12 mouse cellular contexts compared by ENCODE assay signal in genomic region chr17:5801761-5802655, GRCm38 (mm10). TPM values are rescaled to one million over a fixed set of nuclear protein-coding genes. Genes with fewer than 3 reads are reported as not detected.
DNase-seq lines count a peak whose midpoint lies in the region; ATAC-seq and TF ChIP-seq lines count a peak whose summit lies in the region.
"Had no signal": no experiment of that assay in that cellular context is flagged by ENCODE, and none has a peak within 500 bp of the region (broad histone marks: within the 10 kb centered on the region; RNA-seq: fewer than 3 reads in every experiment).

No protein-coding gene starts in this region.

- intact Hi-C loops in heart, postnatal 10 days (cut with DNase I) = no loop called here

- H3K9ac ChIP-seq in kidney, embryonic 16.5 days (replicated peaks; ENCODE audit: low read length) = no peak overlapping the region
- no peak overlapping the region for H3K9ac ChIP-seq in liver, postnatal 0 days (replicated peaks)
- H3K9ac ChIP-seq in forebrain, embryonic 13.5 days = no peak overlapping the region
- H3K9ac ChIP-seq: hindbrain, embryonic 14.5 days had no signal

- WGBS in kidney, embryonic 16.5 days = 56% methylated on average over 17 of the region's 17 CpGs
- 22% methylated on average over 17 of the region's 17 CpGs for WGBS in liver, postnatal 0 days (ENCODE audit: insufficient replicate concordance)
- WGBS in forebrain, embryonic 13.5 days = 87% methylated on average over 17 of the region's 17 CpGs

- TF ChIP-seq CTCF in liver, postnatal 0 days (IDR thresholded peaks at IDR 0.05; ENCODE audit: low read depth) = no peak

- no peak overlapping the region for H3K27ac ChIP-seq in kidney, embryonic 16.5 days (ENCODE audit: low read length)
- H3K27ac ChIP-seq in liver, postnatal 0 days (ENCODE audit: low read depth) = no peak overlapping the region
- H3K27ac ChIP-seq in forebrain, embryonic 13.5 days = no peak overlapping the region
- H3K27ac ChIP-seq: hindbrain, embryonic 14.5 days; limb, embryonic 10.5 days had no signal

- no peak overlapping the region for H3K4me2 ChIP-seq in kidney, embryonic 16.5 days (replicated peaks; ENCODE audit: low read depth, low read length)
- H3K4me2 ChIP-seq in liver, postnatal 0 days (ENCODE audit: low read depth, low read length) = no peak overlapping the region
- H3K4me2 ChIP-seq in forebrain, embryonic 13.5 days = no peak overlapping the region
- H3K4me2 ChIP-seq: hindbrain, embryonic 14.5 days had no signal

- H3K9me3 ChIP-seq in kidney, embryonic 16.5 days (ENCODE audit: low read length) = no peaks in the 10 kb centered on the region
- H3K9me3 ChIP-seq in liver, postnatal 0 days (ENCODE audit: low read length) = no peaks in the 10 kb centered on the region
- no peaks in the 10 kb centered on the region for H3K9me3 ChIP-seq in forebrain, embryonic 13.5 days (replicated peaks)
- H3K9me3 ChIP-seq: limb, embryonic 10.5 days had no signal

- TF ChIP-seq EP300 in liver, postnatal 0 days (IDR thresholded peaks at IDR 0.05; ENCODE audit: low read depth) = peak; percentile 30; the same call in 1 of the 2 replicates

- H3K4me3 ChIP-seq in kidney, embryonic 16.5 days (ENCODE audit: low read length) = no peak overlapping the region
- H3K4me3 ChIP-seq in liver, postnatal 0 days (ENCODE audit: low read depth, low read length) = no peak overlapping the region
- H3K4me3 ChIP-seq in forebrain, embryonic 13.5 days = no peak overlapping the region
- H3K4me3 ChIP-seq: limb, embryonic 10.5 days had no signal

- no peaks in the 10 kb centered on the region for H3K36me3 ChIP-seq in kidney, embryonic 16.5 days (ENCODE audit: insufficient read depth, low read length)
- no peaks in the 10 kb centered on the region for H3K36me3 ChIP-seq in liver, postnatal 0 days (replicated peaks; ENCODE audit: insufficient read depth, low read length)
- no peaks in the 10 kb centered on the region for H3K36me3 ChIP-seq in forebrain, embryonic 13.5 days (ENCODE audit: poor library complexity, severe bottlenecking)
- H3K36me3 ChIP-seq: limb, embryonic 10.5 days had no signal

- ATAC-seq in kidney, embryonic 16.5 days (ENCODE audit: low FRiP score, low TSS enrichment) = no peak
- peak; percentile 43 for ATAC-seq in liver, postnatal 0 days
- ATAC-seq in forebrain, embryonic 13.5 days = no peak

- H3K27me3 ChIP-seq in kidney, embryonic 16.5 days (ENCODE audit: insufficient read depth, low read length) = no peaks in the 10 kb centered on the region
- no peaks in the 10 kb centered on the region for H3K27me3 ChIP-seq in liver, postnatal 0 days (ENCODE audit: insufficient read depth, low read length)
- no peaks in the 10 kb centered on the region for H3K27me3 ChIP-seq in forebrain, embryonic 13.5 days

- peak; percentile 61 to 68 for DNase-seq in kidney, adult 8-10 months
- DNase-seq in induced T-regulatory cell, adult 2 months (ENCODE audit: low read depth) = peak; percentile 91
- peak; percentile 52 for DNase-seq in liver, postnatal 0 days
- peak; percentile 56 for DNase-seq in thymus, postnatal 0 days (ENCODE audit: low spot score)
- no peak for DNase-seq in layer of hippocampus, postnatal 25 days (ENCODE audit: extremely low spot score in 1 of 2, low spot score in 1 of 2)
- DNase-seq in heart, postnatal 10 days = no peak
- DNase-seq: gastrocnemius, postnatal 25 days; right cerebral cortex, postnatal 25 days had no signal

- H3K4me1 ChIP-seq in kidney, embryonic 16.5 days (ENCODE audit: insufficient read depth, low read length) = peaks cover 20% of the 10 kb centered on the region
- H3K4me1 ChIP-seq in liver, postnatal 0 days (ENCODE audit: insufficient read depth) = peaks cover 47% of the 10 kb centered on the region
- H3K4me1 ChIP-seq in forebrain, embryonic 13.5 days = peaks cover 3% of the 10 kb centered on the region; the same call in 1 of the 2 replicates

RNA-seq across cellular contexts. Expression of gene Snx9, which starts 39.1 kb away (rescaled TPM):
- 31.9 and 34.0 TPM in 2 replicates for polyA plus RNA-seq in kidney, embryonic 16.5 days (2015; fragmentation: Nextera tagmentation; extraction: Ambion mirVana)
- 13.1 and 13.5 TPM in 2 replicates for polyA plus RNA-seq in liver, postnatal 0 days (2015; fragmentation: Nextera tagmentation; extraction: Ambion mirVana)
- 15.4 and 15.9 TPM in 2 replicates for polyA plus RNA-seq in thymus, postnatal 0 days (2015; fragmentation: Nextera tagmentation; extraction: Ambion mirVana)
- 10 to 100 TPM; 11.9 to 12.4 TPM for total RNA-seq in layer of hippocampus, postnatal 25 days (2021)
- 5.7 and 6.7 TPM in 2 replicates for polyA plus RNA-seq in forebrain, embryonic 13.5 days (2015; fragmentation: Nextera tagmentation; extraction: Ambion mirVana)
- total RNA-seq in heart, postnatal 10 days (2021) = 10 to 100 TPM; 37.7 to 41.0 TPM

Comparison
In these comparisons a context has a peak if more than half of its experiments do, and no peak if none do; other contexts are left out.
1. DNase-seq: peak in kidney, adult 8-10 months (2 of 2), induced T-regulatory cell, adult 2 months (single experiment), liver, postnatal 0 days (single experiment) and thymus, postnatal 0 days (single experiment); none in layer of hippocampus, postnatal 25 days (0 of 2) and heart, postnatal 10 days (0 of 2).